Mouse (Mus musculus) embryonic fibroblast, embryonic 13.5 days (primary cell): Measurements from ENCODE around the gene BC004004. TPM values are rescaled to one million over a fixed set of nuclear protein-coding genes. Genes with fewer than 3 reads are reported as not detected.

Experiments used
- H3K27ac ChIP-seq: 2 replicates; pipeline ENCODE4 v1.5.1; 2012; ENCODE audit warnings: low read length, control low read depth, inconsistent platforms; ENCODE audit not compliant: insufficient read depth
- H3K4me1 ChIP-seq: 2 replicates; pipeline ENCODE4 v1.6.1; 2011; ENCODE audit warnings: low read length; ENCODE audit not compliant: control insufficient read depth, insufficient read depth
- H3K4me3 ChIP-seq: 2 replicates; pipeline ENCODE4 v1.5.1; 2011; ENCODE audit warnings: mild to moderate bottlenecking, control low read depth, low read length; ENCODE audit not compliant: insufficient read depth
- CTCF ChIP-seq: IDR thresholded peaks from 2 replicates; pipeline ENCODE4 v1.5.1; 2011; ENCODE audit warnings: mild to moderate bottlenecking, control low read depth, low read length, moderate library complexity, borderline replicate concordance; ENCODE audit not compliant: insufficient read depth
- POLR2A ChIP-seq: IDR thresholded peaks from 2 replicates; pipeline ENCODE4 v1.6.1; 2011; ENCODE audit warnings: low read depth, mild to moderate bottlenecking, control low read depth, low read length, moderate library complexity
- polyA plus RNA-seq: library from polyadenylated mRNA; stranded (reverse); fragments of >200 nt; gene quantifications from 2 replicates; pipeline ENCODE4 v1.2.4, GENCODE M21; 2011; ENCODE audit warnings: low read depth; ENCODE audit not compliant: missing spikeins, insufficient read length

BC004004 gene
- polyA plus RNA-seq, 1 experiment, result 112 TPM

DNA sequence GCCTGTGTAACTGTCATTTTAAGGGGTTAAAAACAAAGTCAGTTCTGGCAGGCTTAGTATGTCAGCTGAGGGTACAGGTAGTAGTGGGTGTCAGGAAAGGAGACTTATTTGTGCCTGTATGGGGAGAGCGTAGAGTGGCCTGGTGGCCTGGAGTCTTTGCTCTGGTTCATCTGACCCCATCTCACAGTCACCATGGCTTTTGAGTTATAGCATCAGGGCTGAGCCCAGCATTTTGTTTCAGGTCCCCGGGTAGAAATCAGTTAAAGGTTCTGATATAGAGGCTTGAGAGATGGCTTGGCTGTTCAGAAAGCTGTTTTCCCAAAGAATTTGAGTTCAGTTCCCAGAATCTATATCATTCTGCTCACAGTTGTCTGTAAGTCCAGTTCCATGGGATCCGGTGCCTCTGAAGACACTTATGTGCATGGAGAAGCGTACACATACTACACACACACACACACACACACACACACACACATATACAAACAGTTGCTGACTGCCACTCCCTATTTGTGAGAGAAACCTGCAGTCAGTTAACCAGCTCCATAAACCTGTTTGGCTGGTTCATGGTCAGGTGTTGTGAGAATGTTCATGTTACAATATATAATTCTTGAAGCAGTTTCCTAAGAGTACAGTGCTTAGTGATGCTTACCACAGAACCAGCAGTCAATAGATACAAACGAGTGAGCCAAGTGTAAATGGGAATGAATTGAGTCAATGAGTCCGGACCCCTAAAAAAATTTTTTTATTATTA, 482 bp upstream of the BC004004 start:
- TF ChIP-seq CTCF, result no peak
- TF ChIP-seq POLR2A, result no peak
- Histone ChIP-seq H3K4me1 (no peaks in the 10 kb centered on the region), H3K27ac (no peak overlapping the region), H3K4me3 (peak overlapping the region; percentile 21)

DNA sequence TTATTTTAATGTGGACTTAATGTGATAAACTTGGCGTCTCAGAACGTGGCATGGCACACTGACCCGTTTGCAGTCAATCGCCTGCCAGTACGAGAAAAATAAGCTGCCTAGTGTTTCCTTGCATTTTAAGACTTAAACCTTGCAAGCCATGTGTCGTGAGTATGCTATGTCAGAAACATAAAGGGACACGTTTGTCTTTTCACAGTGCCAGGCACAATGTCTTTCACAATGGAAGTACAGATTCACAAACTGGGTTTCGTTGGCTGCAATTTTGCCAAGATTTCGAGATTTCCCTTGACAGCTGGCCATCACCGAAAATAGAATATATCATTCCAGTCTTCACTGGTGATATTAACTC, 740 bp downstream of the BC004004 start:
- peak overlapping the region; percentile 86 for H3K27ac ChIP-seq
- TF ChIP-seq CTCF (no peak), POLR2A (0 out of 2 replicates have a peak, but pooled peaks have one; percentile 18)

DNA sequence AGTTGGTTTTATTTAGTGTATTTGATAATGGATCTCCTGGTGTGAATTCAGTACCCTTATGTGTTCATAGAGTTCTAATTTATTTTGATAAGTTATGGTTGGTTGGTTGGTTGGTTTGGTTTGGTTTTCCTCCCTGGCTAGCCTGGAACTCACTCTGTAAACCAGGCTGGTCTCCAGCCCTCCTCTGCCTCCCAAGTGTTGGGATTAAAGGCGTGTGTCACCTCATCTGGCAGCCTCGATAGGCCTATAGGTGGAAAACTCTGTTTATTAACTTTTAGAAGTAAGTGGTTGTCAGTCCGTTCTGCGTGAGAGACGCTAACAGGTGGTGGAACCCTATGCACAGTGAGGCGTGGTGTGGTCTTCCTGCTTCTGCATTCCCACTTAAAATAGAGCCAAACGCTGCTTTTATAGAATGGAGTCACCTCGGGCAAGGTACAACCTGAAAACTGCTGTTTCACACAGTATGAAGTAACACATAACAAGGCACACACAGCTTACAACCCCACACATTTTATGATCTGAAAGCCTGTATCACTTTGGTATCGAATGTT, 1.6 kb downstream of the BC004004 start:
- H3K4me1 ChIP-seq, result peaks cover 3% of the 10 kb centered on the region; the same call in 1 of the 2 replicates
- TF ChIP-seq POLR2A (no peak), CTCF (no peak)
- no peak overlapping the region for H3K27ac ChIP-seq
- no peak overlapping the region for H3K4me3 ChIP-seq

More for the DNA sequence above, 740 bp downstream of the BC004004 start:
- H3K4me1 ChIP-seq, result peaks cover 3% of the 10 kb centered on the region; the same call in 1 of the 2 replicates
- peak overlapping the region; percentile 79 for H3K4me3 ChIP-seq

DNA sequence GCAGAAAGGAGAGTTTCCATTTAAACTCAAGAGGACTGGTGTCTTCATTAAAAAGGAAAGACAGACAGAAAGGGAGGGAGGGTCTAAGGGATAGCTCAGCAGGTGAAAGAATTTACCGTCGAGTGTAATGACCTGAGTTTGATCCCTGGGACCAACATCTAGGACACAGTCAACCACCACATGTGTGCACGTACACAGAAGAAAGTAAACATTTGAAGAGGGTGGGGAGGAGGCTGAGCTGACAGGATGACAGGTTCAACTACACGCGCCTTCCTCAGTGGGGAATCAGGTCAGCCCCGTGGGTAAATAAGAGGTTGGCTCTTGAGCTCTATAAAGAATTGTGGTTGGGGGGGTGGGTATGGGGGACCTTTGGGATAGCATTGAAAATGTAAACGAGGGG, 4.6 kb downstream of the BC004004 start:
- TF ChIP-seq POLR2A, result no peak
- TF ChIP-seq CTCF, result no peak
- Histone ChIP-seq H3K4me1 (peaks cover 3% of the 10 kb centered on the region; the same call in 1 of the 2 replicates), H3K27ac (no peak overlapping the region), H3K4me3 (no peak overlapping the region)

DNA sequence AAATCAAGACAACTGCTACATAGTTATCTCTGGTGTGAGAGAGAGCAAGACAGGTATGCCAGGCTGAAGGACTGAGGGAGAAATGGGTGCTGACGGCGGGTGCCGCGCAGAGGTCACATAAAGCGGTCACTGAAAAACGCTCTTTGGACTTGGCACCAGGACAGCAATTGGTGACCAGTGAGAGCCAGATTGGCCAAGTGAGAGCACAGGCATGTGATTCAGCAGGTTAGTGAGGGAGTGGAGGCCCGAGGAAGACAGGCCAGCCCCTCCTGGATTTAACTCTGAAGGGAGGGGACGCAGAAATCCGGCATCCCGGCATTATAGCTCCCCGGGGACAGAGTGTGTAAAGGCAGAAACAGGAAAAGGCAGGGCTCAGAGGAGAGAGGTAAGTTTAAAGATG, 5.3 kb downstream of the BC004004 start:
- Histone ChIP-seq H3K27ac (no peak overlapping the region), H3K4me3 (no peak overlapping the region), H3K4me1 (peaks cover 3% of the 10 kb centered on the region; the same call in 1 of the 2 replicates)
- TF ChIP-seq POLR2A (no peak), CTCF (no peak)

DNA sequence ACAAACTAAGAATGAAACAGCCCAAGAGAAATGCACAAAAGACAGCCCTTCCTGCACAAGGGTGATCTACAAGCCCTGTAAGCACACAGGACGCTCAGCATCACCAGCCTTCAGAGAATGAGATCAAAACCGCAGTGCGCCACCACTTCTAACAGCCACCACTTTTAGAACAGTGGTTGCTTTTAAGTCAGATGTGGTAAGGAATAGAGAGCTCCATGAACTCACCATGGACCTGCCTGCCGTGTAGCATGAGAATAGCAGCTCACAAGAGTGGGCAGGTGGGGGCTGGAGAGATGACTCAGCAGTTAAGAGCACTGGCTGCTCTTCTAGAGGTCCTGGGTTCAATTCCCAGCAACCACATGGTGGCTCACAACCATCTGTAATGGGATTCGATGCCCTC, 11.8 kb downstream of the BC004004 start:
- Histone ChIP-seq H3K4me1 (peaks cover 2% of the 10 kb centered on the region; the same call in 1 of the 2 replicates), H3K27ac (no peak overlapping the region), H3K4me3 (no peak overlapping the region)
- TF ChIP-seq CTCF, result no peak
- TF ChIP-seq POLR2A, result no peak

DNA sequence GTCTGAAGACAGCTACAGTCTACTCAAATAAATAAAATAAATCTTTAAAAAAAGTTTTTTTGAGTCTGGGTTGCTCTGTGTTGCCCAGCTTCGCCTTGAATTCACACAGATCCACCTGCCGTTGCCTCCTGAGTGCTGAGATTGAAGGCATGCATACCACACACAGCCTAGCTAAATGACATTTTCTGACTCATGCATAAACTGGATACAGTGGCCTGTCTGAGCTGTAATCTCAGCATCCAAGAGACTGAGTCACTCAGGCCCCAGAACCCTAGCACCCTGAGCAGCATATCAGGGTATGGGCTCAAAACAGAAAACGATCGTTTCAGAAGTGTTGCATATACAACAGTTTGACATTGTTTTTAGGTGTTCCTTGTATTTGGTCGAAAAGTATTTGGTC, 13.0 kb downstream of the BC004004 start:
- H3K27ac ChIP-seq, result no peak overlapping the region
- H3K4me3 ChIP-seq, result no peak overlapping the region
- TF ChIP-seq CTCF (no peak), POLR2A (no peak)
- H3K4me1 ChIP-seq, result peaks cover 2% of the 10 kb centered on the region; the same call in 1 of the 2 replicates

DNA sequence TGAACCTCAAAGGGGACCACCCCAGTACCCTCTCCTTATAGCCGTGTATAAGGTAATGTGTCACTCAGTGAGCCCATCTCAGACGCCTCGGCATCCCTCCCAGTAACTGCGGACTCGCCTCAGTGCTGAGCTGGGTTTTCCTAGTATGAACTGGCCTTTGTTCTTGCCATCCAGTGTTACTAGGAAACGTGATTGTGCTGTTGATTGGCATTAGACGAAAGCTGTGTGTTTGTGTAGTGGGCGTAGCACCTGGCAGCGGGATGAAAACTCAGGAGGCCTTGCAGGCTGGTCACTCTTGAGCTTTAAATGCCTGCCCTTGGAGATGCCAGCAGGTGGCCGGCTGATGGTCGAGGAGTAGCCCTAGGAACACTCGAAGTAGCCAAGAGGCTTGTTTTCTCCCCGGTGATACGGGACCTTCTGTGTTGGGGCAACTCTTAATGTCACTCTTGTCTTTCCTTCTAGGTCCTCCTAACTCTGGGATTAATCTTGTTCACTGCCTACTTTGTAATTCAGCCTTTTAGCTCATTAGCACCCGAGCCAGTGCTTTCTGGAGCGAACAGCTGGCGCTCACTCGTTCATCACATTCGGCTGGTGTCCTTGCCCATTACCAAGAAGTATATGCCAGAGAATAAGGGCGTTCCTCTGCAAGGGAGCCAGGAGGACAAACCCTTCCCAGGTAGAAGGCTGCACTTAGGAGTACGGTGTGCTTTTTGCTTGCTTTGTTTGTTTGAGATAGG, 13.8 kb downstream of the BC004004 start:
- TF ChIP-seq CTCF (no peak), POLR2A (no peak)
- Histone ChIP-seq H3K27ac (no peak overlapping the region), H3K4me1 (peaks cover 2% of the 10 kb centered on the region; the same call in 1 of the 2 replicates), H3K4me3 (no peak overlapping the region)

DNA sequence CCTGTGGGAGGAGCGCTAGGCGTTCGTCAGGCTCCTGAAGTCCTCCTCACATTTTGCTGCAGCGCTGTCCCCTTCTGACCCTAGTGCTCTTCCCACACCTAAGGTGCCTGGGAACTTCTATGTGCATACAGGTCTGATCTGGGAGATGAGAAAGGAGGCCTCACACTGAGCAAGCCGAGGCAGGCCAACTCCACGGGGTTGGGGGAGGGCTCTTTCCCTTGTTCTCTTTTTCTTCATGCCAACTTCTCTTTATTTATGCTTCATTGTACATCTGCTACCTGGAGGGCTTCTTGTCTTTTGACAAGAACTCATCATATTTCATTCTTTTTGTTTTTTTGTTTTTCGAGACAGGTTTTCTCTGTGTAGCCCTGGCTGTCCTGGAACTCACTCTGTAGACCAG, 23.2 kb downstream of the BC004004 start:
- TF ChIP-seq CTCF, result no peak
- TF ChIP-seq POLR2A, result no peak
- H3K4me3 ChIP-seq, result no peak overlapping the region
- H3K27ac ChIP-seq, result no peak overlapping the region
- H3K4me1 ChIP-seq, result peaks cover 2% of the 10 kb centered on the region
